Mouse (Mus musculus) forebrain, embryonic 12.5 days (tissue): Measurements from ENCODE around the gene S100a3. TPM values are rescaled to one million over a fixed set of nuclear protein-coding genes. Genes with fewer than 3 reads are reported as not detected.
A peak's percentile ranks its signal among the peaks of the same experiment; 100 is the strongest.

ENCODE experiments used
- ATAC-seq: fragments of 200-750 bp; cut with Nextera tagmentation; 2 replicates; pipeline ENCODE4 v1.8.0; 2017; ENCODE audit warnings: moderate TSS enrichment; ENCODE audit not compliant: low FRiP score
- H3K27ac ChIP-seq: fragments of 300-500 bp; sonication (generic); 2 replicates; pipeline ENCODE4 v1.5.1; 2016; ENCODE audit warnings: mild to moderate bottlenecking
- H3K27me3 ChIP-seq: fragments of 300-500 bp; sonication (generic); 2 replicates; pipeline ENCODE4 v1.6.1; 2016; ENCODE audit warnings: mild to moderate bottlenecking
- H3K36me3 ChIP-seq: fragments of 300-500 bp; sonication (generic); replicated peaks from 2 replicates; pipeline ENCODE4 v1.6.1; 2016; ENCODE audit warnings: mild to moderate bottlenecking
- H3K4me1 ChIP-seq: fragments of 300-500 bp; sonication (generic); 2 replicates; pipeline ENCODE4 v1.6.1; 2016
- H3K4me2 ChIP-seq: fragments of 300-500 bp; sonication (generic); 2 replicates; pipeline ENCODE4 v1.6.1; 2016; ENCODE audit warnings: mild to moderate bottlenecking, moderate library complexity
- H3K4me3 ChIP-seq: fragments of 300-500 bp; sonication (generic); replicated peaks from 2 replicates; pipeline ENCODE4 v1.5.1; 2016; ENCODE audit warnings: mild to moderate bottlenecking
- H3K9ac ChIP-seq: fragments of 300-500 bp; sonication (generic); 2 replicates; pipeline ENCODE4 v1.6.1; 2016; ENCODE audit warnings: mild to moderate bottlenecking
- H3K9me3 ChIP-seq: fragments of 300-500 bp; sonication (generic); 2 replicates; pipeline ENCODE4 v1.6.1; 2016
- WGBS: fragments of 180-500 bp; shearing (Covaris S2); methylation state at CpG from one replicate; pipeline ENCODE4 v1.1.7; 2016; 5-methylcytosine and 5-hydroxymethylcytosine counted together
- polyA plus RNA-seq: library from polyadenylated mRNA; unstranded; fragments of >200 nt; fragmentation: Nextera tagmentation; extraction: Ambion mirVana; gene quantifications from 2 replicates; pipeline ENCODE4 v1.2.1, GENCODE M21; 2016

S100a3 gene
- polyA plus RNA-seq, 1 experiment from 2014 or later, result not detected

GRCm38 (mm10) chr3:90617586-90617985 is 57.2 kb downstream of the S100a3 start:
- Histone ChIP-seq H3K4me2 (no peak overlapping the region), H3K4me1 (peaks cover 6% of the 10 kb centered on the region), H3K36me3 (no peaks in the 10 kb centered on the region), H3K4me3 (no peak overlapping the region), H3K9ac (no peak overlapping the region), H3K27me3 (peaks cover 13% of the 10 kb centered on the region), H3K27ac (no peak overlapping the region), H3K9me3 (no peaks in the 10 kb centered on the region; the same call in 1 of the 2 replicates)
- WGBS, result 13% methylated on average over 1 of the region's 1 CpGs
- no peak for ATAC-seq

- WGBS, result 55% methylated on average over 7 of the region's 7 CpGs
- no peak for ATAC-seq
Observed at GRCm38 (mm10) chr3:90621552-90621951, 61.2 kb downstream of the S100a3 start.

GRCm38 (mm10) chr3:90623435-90624071 is 63.2 kb downstream of the S100a3 start:
- WGBS, result 9% methylated on average over 2 of the region's 2 CpGs
- peak overlapping the region; percentile 69 for H3K27ac ChIP-seq

More at GRCm38 (mm10) chr3:90621552-90621951, 61.2 kb downstream of the S100a3 start:
- H3K36me3 ChIP-seq, result no peaks in the 10 kb centered on the region
- no peak overlapping the region for H3K4me3 ChIP-seq
- no peaks in the 10 kb centered on the region; the same call in 1 of the 2 replicates for H3K9me3 ChIP-seq
- H3K4me2 ChIP-seq, result no peak overlapping the region
- peaks cover 27% of the 10 kb centered on the region for H3K4me1 ChIP-seq
- no peaks in the 10 kb centered on the region; the same call in 1 of the 2 replicates for H3K27me3 ChIP-seq
- no peak overlapping the region for H3K9ac ChIP-seq
- H3K27ac ChIP-seq, result no peak overlapping the region

GRCm38 (mm10) chr3:90625496-90625895 is 65.1 kb downstream of the S100a3 start:
- Histone ChIP-seq H3K4me1 (peaks cover 27% of the 10 kb centered on the region), H3K4me2 (no peak overlapping the region), H3K27ac (no peak overlapping the region), H3K36me3 (no peaks in the 10 kb centered on the region), H3K9me3 (no peaks in the 10 kb centered on the region), H3K27me3 (no peaks in the 10 kb centered on the region; the same call in 1 of the 2 replicates), H3K4me3 (no peak overlapping the region), H3K9ac (no peak overlapping the region)
- no peak for ATAC-seq
- 86% methylated on average over 5 of the region's 5 CpGs for WGBS

More at GRCm38 (mm10) chr3:90623435-90624071, 63.2 kb downstream of the S100a3 start:
- Histone ChIP-seq H3K36me3 (no peaks in the 10 kb centered on the region), H3K4me1 (peaks cover 27% of the 10 kb centered on the region), H3K27me3 (no peaks in the 10 kb centered on the region; the same call in 1 of the 2 replicates), H3K9ac (no peak overlapping the region), H3K4me2 (no peak overlapping the region), H3K9me3 (no peaks in the 10 kb centered on the region), H3K4me3 (no peak overlapping the region)
- peak; percentile 77; the same call in 1 of the 2 replicates for ATAC-seq

GRCm38 (mm10) chr3:90626266-90627021 is 66.1 kb downstream of the S100a3 start:
- Histone ChIP-seq H3K4me2 (no peak overlapping the region), H3K36me3 (no peaks in the 10 kb centered on the region), H3K9ac (no peak overlapping the region), H3K4me3 (no peak overlapping the region), H3K27me3 (no peaks in the 10 kb centered on the region; the same call in 1 of the 2 replicates), H3K4me1 (peaks cover 27% of the 10 kb centered on the region), H3K27ac (no peak overlapping the region), H3K9me3 (no peaks in the 10 kb centered on the region)
- WGBS, result 82% methylated on average over 9 of the region's 9 CpGs
- ATAC-seq, result no peak

- ATAC-seq, result no peak
- Histone ChIP-seq H3K4me2 (no peak overlapping the region), H3K27ac (no peak overlapping the region), H3K9ac (no peak overlapping the region), H3K27me3 (no peaks in the 10 kb centered on the region), H3K4me3 (no peak overlapping the region), H3K36me3 (no peaks in the 10 kb centered on the region), H3K4me1 (peaks cover 27% of the 10 kb centered on the region), H3K9me3 (no peaks in the 10 kb centered on the region)
- WGBS, result 96% methylated on average over 5 of the region's 5 CpGs
Observed at GRCm38 (mm10) chr3:90627366-90627765, 67.0 kb downstream of the S100a3 start.

- 68% methylated on average over 4 of the region's 4 CpGs for whole genome bisulfite sequencing
- H3K4me3 ChIP-seq, result no peak overlapping the region
- H3K36me3 ChIP-seq, result no peaks in the 10 kb centered on the region
- peaks cover 25% of the 10 kb centered on the region for H3K4me1 ChIP-seq
- no peaks in the 10 kb centered on the region for H3K27me3 ChIP-seq
- no peaks in the 10 kb centered on the region for H3K9me3 ChIP-seq
- H3K9ac ChIP-seq, result no peak overlapping the region
- no peak overlapping the region for H3K4me2 ChIP-seq
- no peak for ATAC-seq
- no peak overlapping the region for H3K27ac ChIP-seq
Observed at GRCm38 (mm10) chr3:90627807-90628206, 67.4 kb downstream of the S100a3 start.

GRCm38 (mm10) chr3:90629298-90629697 is 68.9 kb downstream of the S100a3 start:
- ATAC-seq, result no peak
- Histone ChIP-seq H3K36me3 (no peaks in the 10 kb centered on the region), H3K27me3 (no peaks in the 10 kb centered on the region), H3K4me2 (no peak overlapping the region), H3K4me3 (no peak overlapping the region), H3K9ac (no peak overlapping the region), H3K9me3 (no peaks in the 10 kb centered on the region), H3K4me1 (peaks cover 10% of the 10 kb centered on the region), H3K27ac (no peak overlapping the region)
- WGBS, result 80% methylated on average over 2 of the region's 2 CpGs

- Histone ChIP-seq H3K4me3 (no peak overlapping the region), H3K4me1 (no peaks in the 10 kb centered on the region), H3K27ac (no peak overlapping the region), H3K27me3 (no peaks in the 10 kb centered on the region; the same call in 1 of the 2 replicates), H3K9ac (no peak overlapping the region), H3K36me3 (no peaks in the 10 kb centered on the region), H3K4me2 (no peak overlapping the region), H3K9me3 (no peaks in the 10 kb centered on the region)
- 82% methylated on average over 2 of the region's 2 CpGs for WGBS
- ATAC-seq, result no peak
Observed at GRCm38 (mm10) chr3:90631984-90632383, 71.6 kb downstream of the S100a3 start.

GRCm38 (mm10) chr3:90638511-90639275 is 78.3 kb downstream of the S100a3 start:
- Histone ChIP-seq H3K27ac (no peak overlapping the region), H3K27me3 (no peaks in the 10 kb centered on the region; the same call in 1 of the 2 replicates), H3K4me3 (no peak overlapping the region), H3K36me3 (no peaks in the 10 kb centered on the region), H3K9me3 (no peaks in the 10 kb centered on the region), H3K9ac (no peak overlapping the region), H3K4me1 (no peaks in the 10 kb centered on the region), H3K4me2 (no peak overlapping the region)
- 77% methylated on average over 1 of the region's 1 CpGs for WGBS
- no peak for ATAC-seq

GRCm38 (mm10) chr3:90639511-90640154 is 79.3 kb downstream of the S100a3 start:
- Histone ChIP-seq H3K27me3 (no peaks in the 10 kb centered on the region; the same call in 1 of the 2 replicates), H3K4me2 (no peak overlapping the region), H3K27ac (no peak overlapping the region), H3K9me3 (no peaks in the 10 kb centered on the region), H3K4me3 (no peak overlapping the region), H3K9ac (no peak overlapping the region), H3K36me3 (no peaks in the 10 kb centered on the region), H3K4me1 (no peaks in the 10 kb centered on the region)
- no peak for ATAC-seq
- 54% methylated on average over 7 of the region's 7 CpGs for WGBS

- Histone ChIP-seq H3K4me2 (no peak overlapping the region), H3K27ac (no peak overlapping the region), H3K27me3 (no peaks in the 10 kb centered on the region), H3K9ac (no peak overlapping the region), H3K36me3 (no peaks in the 10 kb centered on the region), H3K4me1 (no peaks in the 10 kb centered on the region), H3K9me3 (no peaks in the 10 kb centered on the region), H3K4me3 (no peak overlapping the region)
- 86% methylated on average over 7 of the region's 7 CpGs for WGBS
- ATAC-seq, result no peak
Observed at GRCm38 (mm10) chr3:90640981-90641380, 80.6 kb downstream of the S100a3 start.
